Mouse (Mus musculus) right cerebral cortex, postnatal 4 days (tissue): ENCODE measurements around the gene Pde6g.

Experiments used
- DNase-seq: peaks from one replicate; pipeline ENCODE4 v3.0.0-alpha.2; 2022

Pde6g gene

DNA sequence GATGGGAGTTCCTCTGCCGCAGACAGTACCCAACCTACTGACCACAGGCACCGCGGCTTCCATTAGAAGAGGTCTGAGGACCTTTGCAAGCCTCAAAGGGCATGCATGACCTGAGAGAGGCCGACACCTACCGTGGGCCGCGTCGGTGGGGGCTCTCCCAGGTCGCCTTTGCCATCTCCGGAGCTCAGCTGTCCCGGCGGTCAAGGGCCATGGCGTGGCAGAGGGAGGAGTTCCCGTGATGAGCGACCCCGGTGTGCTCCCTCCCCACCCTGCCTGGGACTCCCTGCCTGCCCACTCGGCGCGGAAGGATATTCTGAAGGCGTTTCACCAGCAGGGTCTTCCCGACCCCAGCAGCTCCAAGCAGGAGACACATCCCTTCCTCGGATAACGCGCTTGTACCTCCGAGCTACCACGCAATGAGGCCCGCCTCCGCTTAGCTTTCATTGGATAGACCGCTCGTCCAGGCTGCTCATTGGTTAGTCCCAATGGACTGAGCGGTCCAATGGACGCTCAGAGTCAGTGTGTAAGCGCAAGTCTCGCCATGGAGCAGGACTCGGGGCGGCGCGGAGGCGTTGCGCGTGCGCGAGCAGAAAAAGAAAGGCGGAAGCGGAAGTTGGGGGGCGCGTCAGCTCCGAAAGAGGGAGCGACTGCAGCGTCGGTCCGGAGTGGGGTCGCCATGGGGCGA is 13.9 kb upstream of the Pde6g start, which contains the start of gene Arl16:
Gene Arl16 (minus strand): TSS at position 557 of the 685 bp plus-strand sequence.
- DNase-seq: peak; percentile 92

DNA sequence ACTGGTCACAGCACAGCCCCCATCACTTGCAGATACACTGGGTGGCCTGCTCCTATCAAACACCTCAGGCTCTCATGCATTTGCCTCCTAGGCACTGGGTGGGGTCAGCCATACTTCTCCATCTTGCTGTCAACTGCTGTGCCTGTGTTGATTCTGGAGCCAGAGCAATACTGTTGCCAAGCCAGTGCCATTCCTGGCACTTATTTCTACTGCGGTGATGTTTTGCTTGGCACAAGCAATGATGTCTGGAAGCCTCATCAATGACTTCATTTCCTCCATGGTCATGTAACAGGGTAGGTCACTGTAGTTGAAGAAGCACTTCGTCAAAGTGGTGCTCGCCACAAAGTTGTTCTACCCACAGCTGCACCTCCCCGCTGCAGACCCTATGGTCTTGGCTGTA is 12.2 kb upstream of the Pde6g start:
- no peak for DNase-seq

DNA sequence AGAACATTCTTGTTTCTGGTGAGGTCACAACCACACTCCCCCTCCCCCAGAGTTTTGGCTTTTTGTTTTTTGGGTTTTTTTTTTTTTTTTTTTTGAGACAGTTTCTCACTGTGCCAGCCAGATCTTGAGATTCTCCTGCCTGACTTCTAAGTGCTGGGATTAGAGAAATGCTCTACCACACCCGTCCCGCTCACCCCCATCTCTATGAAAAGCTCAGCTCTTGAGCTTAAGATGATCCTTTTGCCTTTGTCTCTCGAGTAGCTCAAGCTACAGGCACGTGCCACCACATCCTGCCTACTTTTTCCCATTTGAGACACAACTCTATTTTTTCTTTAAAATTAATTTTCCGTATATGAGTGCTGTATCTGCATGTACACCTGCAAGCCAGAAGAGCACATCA is 11.1 kb upstream of the Pde6g start:
- DNase-seq: no peak

- no peak for DNase-seq
These were observed 10.2 kb upstream of the Pde6g start for GRCm38 (mm10) chr11:120463536-120463935.

DNA sequence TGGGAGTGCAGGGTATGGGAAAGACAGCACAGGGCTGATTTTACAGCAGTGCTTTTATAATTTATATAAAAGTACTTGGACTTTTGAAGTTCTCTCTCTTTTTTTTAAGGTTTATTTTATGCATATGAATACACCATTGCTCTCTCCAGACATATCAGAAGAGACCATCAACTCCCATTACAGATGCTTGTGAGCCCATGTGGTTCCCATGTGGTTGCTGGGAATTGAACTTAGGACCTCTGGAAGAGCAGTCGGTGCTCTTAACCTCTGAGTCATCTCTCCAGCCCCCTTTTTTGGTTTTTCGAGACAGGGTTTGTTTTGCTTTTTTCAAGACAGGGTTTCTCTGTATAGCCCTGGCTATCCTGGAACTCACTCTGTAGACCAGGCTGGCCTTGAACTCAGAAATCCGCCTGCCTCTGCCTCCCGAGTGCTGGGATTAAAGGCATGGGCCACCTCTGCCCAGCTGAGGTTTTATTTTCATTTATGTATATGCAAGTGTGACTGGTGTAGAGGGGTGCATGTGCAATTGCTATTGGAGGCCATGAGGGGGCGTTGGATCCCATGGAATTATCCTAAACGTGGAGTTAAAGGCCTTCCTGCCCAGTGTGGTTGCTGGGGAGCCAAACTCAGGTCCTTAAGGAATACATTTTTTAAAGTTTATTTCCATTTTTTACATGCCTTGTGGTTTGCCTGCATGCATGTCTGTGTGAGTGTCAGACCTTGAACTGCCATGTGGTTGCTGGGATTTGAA is 5.7 kb upstream of the Pde6g start:
- DNase-seq: no peak

GRCm38 (mm10) chr11:120457772-120458751 is 4.8 kb upstream of the Pde6g start, which contains the start of the genes Oxld1 and Ccdc137:
Oxld1 (minus strand) TSS chr11:120458068.
Ccdc137 (plus strand) TSS chr11:120458115.
- peak; percentile 74 for DNase-seq

DNA sequence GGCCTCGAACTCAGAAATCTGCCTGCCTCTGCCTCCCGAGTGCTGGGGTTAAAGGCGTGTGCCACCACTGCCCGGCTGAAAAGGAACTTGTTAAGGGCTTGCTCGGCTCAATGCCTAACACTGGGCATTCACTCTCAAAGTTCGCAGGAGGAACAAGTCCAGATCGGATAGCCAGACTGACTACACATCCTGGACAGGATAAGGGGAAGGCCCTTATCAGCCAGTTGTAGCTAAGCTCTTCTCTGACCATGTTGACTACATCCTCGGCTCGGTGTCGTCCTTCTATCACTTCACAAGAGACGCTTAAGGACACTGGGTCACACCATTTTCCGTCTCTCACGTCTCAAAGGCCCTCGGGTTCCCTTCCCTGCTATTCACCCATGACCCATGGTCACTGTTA is 4.1 kb upstream of the Pde6g start:
- DNase-seq: no peak

- DNase-seq: no peak
These were observed 2.1 kb upstream of the Pde6g start for GRCm38 (mm10) chr11:120455413-120455812.

DNA sequence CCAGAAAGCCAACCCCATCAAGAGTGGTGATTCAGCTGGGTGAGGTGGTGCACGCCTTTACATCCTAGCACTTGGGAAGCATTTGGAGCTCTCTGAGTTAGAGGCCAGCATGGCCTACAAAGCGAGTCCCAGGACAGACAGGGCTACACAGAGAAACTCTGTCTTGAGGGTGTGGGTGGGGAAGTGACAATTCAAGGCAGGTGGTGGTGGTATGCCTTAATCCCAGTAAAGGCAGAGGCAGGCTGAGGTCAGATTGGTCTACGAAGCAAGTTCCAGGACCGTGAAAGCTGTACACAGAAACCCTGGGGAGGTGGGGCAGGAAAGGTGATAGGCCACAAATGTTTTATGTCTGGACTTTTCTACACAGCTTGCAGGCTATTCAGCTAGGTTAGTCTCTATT is 1.7 kb upstream of the Pde6g start:
- DNase-seq: no peak

DNA sequence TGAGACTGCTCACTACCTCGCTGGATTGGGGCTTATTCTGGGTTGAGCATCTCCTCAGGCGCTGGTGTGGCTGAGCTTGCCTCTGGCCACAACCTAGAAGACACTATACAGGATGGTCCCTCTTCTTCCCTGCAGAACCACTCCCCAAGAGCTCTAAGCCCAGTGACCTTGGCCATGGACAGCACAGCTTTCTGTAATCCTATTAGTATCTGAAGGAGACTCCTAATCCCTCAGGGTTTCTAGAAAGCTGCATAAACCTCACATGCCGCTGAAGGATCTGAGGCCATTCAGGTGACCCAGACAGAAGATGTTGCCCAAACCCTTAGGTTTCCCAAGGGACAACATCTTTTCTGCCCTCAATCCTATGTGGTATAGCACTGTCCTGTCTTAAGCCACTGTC is 1.1 kb downstream of the Pde6g start:
- DNase-seq: no peak

DNA sequence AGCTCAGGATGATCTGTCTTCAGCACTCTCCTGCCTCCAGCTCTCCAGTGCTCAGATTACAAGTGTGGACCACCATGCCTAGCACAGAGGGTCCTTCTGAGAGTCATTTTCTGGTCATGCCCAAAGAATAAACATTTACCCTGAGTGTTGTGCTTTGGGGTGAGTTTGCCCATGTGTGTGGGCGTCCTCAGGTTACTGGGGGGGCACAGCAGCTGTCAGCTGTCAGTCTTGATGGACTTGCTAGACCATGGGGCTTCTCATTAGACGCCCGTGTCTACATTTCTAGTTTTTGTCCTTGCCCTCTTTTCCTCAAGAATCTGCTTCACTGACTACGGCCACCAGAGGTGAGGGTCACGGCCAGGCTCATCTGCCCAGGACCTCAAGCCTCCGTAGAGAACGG is 6.1 kb downstream of the Pde6g start:
- DNase-seq: no peak

DNA sequence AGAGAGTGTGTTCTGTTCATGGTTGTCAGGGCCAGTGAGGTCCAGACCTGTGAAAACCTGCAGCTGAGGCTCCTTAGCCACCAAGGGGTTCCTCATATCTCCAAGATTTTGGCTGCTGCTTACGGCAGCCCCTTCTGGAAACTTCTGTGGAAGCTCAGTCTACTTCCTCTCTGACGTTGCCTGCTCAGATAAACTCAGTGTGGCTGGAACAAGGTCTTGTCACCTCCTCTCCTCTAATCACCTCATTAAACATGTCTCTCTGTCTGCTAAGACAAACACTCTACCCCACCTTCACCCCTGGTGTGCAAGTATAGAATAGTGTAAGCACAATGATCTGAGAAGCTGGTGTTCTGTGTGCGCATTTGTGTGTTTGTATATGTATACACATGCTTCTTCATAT is 7.8 kb downstream of the Pde6g start:
- no peak for DNase-seq

GRCm38 (mm10) chr11:120444106-120444505 is 9.2 kb downstream of the Pde6g start:
- DNase-seq: no peak

DNA sequence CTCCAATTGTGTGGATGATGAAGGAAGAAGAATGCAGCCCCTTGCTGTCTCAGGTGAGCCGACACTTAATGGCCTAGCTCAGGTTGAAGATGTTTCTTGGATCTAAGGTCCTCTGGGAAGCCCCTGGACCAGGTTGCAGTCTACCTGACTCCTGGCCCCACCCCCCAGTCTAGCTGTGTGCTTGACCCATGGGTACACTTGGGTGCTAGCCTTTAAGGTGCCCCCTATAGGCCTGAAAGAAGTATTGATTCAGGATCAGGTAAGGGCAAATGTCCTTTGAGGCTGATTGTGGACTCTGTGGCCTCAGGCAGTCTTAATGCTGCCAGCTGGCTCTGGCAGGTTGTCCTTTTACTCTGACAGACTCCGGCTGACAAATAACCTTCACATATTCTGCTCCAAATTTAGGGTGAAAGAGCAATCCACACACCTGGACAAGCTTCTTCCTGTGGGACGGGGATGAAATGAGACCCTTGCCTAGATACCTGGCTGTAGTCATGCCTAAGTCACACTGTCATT is 10.5 kb downstream of the Pde6g start:
- DNase-seq: no peak

GRCm38 (mm10) chr11:120442344-120442743 is 11.0 kb downstream of the Pde6g start, which contains the start of gene Tspan10:
Tspan10 (plus strand) TSS chr11:120442644.
- no peak for DNase-seq

- DNase-seq: no peak
These were observed 15.4 kb downstream of the Pde6g start for GRCm38 (mm10) chr11:120437857-120438385.

- DNase-seq: peak; percentile 87
These were observed 16.0 kb downstream of the Pde6g start, which contains the start of gene Nploc4 for GRCm38 (mm10) chr11:120437152-120437856. Nploc4 (minus strand) TSS chr11:120437708.

- no peak for DNase-seq
These were observed 26.6 kb downstream of the Pde6g start for GRCm38 (mm10) chr11:120426727-120427126.

DNA sequence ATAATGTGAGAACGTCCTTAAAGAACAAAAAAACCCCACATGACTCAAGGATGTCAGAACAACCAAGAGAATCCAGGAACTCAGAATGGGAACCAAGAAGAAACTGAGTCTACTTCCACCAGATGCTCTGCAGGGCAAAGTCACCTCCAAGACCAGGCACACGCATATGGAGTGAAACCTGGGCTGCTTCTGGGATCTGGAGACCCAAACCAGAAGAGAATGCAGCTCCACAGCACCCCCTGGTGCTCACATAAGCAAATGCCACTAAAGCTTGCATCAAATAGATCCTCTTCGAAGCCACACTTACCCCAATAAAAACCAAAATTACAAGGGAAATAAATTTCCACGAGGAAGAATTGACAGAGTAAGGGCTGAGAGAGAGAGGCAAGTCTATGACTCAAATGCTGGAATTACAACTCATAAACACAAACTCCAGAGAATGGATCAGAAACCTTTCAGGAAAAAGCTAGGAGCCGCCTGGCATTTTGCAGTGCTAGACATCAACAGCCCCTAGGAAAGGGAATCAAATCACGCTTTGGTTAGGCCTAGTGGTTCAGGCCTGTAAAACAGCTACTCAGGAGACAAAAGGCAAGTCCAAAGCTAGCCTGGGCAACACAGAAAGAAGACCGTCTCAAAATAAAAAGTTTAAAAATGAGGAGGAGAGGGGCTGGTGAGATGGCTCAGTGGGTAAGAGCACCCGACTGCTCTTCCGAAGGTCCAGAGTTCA is 29.6 kb downstream of the Pde6g start:
- peak; percentile 69 for DNase-seq

DNA sequence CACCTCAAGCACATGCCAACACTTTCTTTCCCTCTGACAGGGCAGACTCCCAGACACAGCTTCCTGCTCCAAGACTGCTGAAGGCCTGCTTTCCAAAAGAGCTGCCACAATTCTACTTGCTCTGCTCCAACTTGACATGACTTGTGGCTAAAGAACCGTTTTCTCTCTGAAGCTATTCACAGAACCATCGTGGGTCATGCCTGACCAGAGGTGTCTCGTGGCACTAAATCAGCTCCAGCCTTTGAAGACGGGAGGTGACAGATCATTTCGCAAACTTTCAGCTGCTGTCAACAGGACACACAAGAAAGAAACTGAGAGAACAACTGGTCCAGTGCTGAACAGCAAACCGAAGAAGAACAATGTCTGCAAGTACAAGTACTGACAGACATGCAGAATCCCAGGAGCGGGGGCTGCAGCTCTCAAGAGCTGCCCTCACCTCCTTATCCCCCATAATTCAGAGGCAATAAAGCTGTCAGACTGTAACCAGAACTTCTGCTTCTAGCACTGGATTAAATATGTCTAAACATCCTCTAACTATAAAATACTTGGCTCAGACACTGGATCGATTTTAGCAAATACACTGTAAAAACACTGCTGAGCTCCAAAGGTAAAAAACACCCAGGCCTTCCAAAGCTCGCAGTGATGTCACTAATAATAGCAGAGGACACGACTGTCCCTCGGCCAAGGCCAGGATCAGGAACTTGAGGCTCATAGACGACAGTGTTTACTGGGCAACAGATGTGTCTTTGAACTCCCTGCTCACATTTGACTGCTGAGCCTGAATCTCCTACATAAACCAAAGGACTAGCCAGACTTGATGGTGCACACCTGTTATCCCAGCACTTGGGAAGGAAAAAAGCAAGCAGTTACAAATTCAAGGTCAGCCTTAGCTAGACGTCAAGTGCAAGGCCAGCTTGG is 30.4 kb downstream of the Pde6g start:
- DNase-seq: no peak
